Mouse (Mus musculus) small intestine, adult 2 months (tissue): ENCODE data around the gene Cyp2c23.

ENCODE experiments used
- CTCF ChIP-seq: fragments of 200-500 bp; IDR thresholded peaks from 2 replicates; pipeline ENCODE4 v1.5.1; 2012; ENCODE audit warnings: low read depth, mild to moderate bottlenecking, control low read depth, inconsistent platforms, low read length, moderate library complexity, mixed read lengths; ENCODE audit not compliant: insufficient replicate concordance, insufficient read length; ENCODE audit errors: extremely low read depth
- POLR2A ChIP-seq: fragments of 200-500 bp; IDR thresholded peaks from 2 replicates; pipeline ENCODE4 v1.6.1; 2012; ENCODE audit warnings: low read depth, mild to moderate bottlenecking, control low read depth, inconsistent platforms, low read length, moderate library complexity

DNA sequence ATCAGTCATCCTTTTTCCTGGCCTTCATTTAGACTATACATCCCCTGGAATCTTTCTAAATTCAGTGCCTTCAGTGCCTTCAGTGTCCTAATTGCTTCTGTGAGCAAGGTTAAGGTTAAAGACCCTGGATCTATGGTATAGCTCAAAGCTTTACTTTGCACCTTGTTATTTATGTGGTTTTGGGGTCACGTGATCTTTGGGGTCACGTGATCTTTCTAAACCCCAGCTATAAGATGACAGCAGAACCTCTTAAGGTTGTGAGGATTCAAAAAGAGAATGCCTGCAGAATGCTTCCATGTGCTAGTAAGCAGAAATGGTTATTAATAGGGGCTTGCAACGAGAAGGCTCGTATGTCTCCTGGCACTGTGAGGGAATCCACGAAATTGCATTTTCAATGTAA is 4.4 kb upstream of the Cyp2c23 start:
- TF ChIP-seq CTCF (no peak), POLR2A (no peak)
